Mouse (Mus musculus) frontal cortex, postnatal 25 days (tissue): ENCODE results near the gene Caln1.

Experiments used
- DNase-seq, 2 experiments: peaks; one replicate each; pipeline ENCODE4 v3.0.0; 2022; ENCODE audit warnings: low spot score in 2 of 2

Gene Caln1

GRCm38 (mm10) chr5:130811966-130812365 is 442.7 kb downstream of the Caln1 start:
- no peak for DNase-seq

- DNase-seq, result no peak
Observed at GRCm38 (mm10) chr5:130812556-130812955, 443.3 kb downstream of the Caln1 start.

- no peak for DNase-seq
Observed at GRCm38 (mm10) chr5:130813089-130813488, 443.8 kb downstream of the Caln1 start.

GRCm38 (mm10) chr5:130815352-130815751 is 446.1 kb downstream of the Caln1 start:
- no peak for DNase-seq

DNA sequence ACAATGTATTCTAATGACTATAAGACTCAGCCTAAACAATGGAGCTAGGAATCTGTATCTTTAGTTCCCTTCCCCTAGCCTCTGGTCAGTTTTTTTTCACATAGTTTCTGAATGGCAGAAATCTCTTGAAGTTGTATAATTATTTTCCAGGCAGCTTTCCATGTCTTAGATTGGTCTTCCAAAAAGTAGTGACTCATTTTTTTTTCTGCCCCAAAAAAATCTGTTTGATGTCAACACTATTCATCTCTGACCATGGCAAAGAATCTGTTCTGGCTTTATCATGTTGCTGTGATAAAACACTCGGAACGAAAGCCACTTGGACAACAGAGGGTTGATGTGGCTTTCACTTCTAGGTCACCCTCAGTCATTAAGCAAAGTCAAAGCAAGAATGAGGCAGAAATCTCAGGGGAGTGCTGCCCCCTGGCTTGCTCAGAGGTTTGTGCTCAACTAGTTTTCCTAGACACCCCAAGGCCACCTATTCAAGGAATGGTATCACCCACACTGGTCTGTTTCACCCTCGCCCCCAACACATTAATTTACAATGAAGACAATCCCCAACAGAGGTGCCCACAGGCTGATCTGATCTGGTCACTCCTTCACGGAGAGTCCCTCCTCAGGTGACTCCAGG is 450.9 kb downstream of the Caln1 start:
- DNase-seq, result no peak

DNA sequence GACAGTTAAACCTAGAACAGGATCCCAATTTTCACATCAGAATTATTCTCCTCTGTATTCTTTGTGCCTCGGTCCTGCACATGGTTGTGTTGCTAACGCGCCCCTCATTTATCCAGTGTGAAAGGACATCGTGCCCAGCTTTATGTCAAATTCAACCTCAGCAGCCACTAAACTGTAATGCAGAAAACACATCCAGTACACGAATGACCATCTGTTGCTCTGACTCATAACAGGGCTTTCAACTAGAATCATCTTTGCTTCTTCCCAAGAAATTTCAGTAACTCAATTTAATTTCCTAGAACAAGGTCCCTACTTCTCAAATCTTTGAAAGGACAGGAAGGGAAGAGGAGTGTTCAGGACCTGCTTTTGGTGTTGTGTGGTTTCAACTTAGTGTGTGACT is 451.4 kb downstream of the Caln1 start:
- DNase-seq, result no peak

DNA sequence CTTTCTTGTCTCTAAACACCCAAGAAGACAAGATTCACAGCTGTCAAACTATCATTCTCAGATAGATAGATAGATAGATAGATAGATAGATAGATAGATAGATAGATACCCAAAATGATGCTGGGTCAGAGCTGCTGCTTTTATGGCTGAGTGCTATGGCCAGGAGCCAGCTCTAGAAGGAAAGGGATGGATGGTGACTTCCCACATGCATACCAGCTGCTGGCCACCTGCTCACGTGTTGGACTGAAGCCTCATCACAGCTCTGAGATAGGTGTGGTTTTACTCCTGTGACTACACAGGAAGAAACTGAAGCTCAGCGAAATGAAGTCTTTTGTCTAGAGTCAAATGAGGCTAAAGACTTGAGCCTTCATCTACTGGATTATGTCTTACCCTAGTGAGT is 456.5 kb downstream of the Caln1 start:
- no peak for DNase-seq

DNA sequence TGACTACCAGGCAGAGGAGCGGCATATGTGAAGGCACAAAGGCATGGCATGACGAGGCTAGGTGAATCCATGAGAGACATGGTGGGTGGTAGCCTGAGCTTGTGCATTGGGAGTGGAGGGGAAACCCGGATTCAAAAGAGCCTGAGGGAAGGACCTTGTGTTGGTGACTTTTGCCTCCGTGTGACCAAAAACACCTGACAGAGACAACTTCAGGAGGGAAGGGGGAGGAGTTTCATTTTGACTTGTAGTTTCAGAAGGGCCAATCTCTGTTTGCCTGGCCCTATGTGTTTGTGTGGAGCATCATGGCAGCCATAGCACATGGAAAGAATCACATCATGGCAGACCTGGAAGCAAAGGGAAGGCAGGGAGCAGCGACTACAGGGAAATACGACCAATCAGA is 479.3 kb downstream of the Caln1 start:
- no peak for DNase-seq

DNA sequence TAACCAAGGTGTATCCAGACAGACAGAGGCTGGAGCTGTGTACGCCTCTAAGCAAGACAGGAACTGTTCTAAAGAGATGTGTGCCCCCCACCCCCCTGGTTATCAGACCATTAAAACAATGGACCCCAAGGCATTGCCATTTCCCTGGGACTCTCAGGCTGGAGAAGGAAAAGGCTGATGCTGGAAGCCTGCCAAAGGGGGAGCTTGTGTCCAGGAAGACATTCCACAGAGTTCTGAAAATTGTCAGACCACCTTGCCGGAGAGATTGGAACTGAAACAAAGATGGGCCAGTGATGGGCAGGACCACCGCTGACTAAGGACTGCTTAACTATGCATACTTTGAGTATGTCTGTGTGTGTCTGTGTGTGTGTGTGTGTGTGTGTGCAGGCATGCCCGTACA is 480.4 kb downstream of the Caln1 start:
- no peak for DNase-seq

DNA sequence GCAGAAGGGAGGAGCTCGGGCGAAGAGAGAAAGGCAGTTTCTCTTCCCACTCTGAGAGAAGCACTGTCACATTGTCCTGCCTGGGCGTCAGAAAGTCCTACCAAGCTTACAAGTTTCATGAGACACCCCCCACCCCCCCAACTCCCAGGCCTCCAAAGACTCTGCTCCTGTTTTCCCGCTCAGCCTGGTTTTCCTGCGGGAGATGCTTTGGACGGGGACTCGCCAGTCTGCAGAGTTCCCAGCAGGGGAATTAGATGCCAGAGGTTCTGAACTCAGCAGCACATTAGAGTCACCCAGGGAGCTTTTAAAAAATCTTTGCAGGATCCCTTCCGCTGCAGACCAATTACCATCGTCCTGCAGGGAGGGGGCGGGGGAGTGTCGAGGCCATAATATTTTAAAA is 482.9 kb downstream of the Caln1 start:
- DNase-seq, result no peak

GRCm38 (mm10) chr5:130853371-130853770 is 484.1 kb downstream of the Caln1 start:
- peak; percentile 89 to 90 for DNase-seq

- DNase-seq, result peak in 1 of 2 experiments; percentile 31
Observed at GRCm38 (mm10) chr5:130854430-130854829, 485.2 kb downstream of the Caln1 start.

DNA sequence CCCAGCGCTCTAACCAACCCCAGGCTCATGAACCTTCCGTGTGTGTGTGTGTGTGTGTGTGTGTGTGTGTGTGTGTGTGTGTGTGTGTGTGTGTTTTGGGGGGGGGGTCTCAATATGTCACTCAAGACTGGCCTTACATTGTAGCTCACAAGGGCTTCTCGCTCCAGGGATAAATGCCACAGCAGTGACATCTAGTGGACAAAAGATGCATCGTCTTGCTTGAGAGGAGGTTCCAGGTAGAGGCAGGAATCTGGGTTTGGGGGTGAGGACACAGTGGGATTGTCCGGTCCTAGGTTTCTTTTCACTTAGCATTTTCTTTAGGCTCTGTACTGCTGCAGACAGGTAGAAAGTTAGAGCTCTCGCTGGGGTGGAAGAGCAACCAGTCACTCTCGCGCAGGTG is 488.9 kb downstream of the Caln1 start:
- no peak for DNase-seq

DNA sequence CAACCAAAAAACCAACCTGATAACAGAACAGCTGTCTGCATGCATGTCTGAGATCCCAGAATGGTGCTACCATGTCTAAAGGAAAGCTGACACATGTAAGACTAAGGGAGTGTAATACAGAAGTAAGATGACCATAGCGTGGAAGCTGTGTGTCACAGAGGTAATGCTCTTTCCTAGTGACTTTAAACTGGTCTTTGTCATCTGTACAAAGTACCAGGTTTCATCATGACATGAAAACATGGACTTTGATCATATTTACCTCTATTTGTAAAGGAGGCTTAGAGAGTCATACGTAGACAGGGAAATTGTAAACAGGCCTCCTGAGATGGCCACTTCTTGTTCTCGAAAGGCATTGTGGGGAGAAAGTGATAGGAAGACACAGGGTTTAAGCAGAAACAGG is 489.5 kb downstream of the Caln1 start:
- DNase-seq, result no peak

- no peak for DNase-seq
Observed at GRCm38 (mm10) chr5:130859736-130860135, 490.5 kb downstream of the Caln1 start.

GRCm38 (mm10) chr5:130862302-130862701 is 493.0 kb downstream of the Caln1 start:
- DNase-seq, result peak; percentile 49 to 60

DNA sequence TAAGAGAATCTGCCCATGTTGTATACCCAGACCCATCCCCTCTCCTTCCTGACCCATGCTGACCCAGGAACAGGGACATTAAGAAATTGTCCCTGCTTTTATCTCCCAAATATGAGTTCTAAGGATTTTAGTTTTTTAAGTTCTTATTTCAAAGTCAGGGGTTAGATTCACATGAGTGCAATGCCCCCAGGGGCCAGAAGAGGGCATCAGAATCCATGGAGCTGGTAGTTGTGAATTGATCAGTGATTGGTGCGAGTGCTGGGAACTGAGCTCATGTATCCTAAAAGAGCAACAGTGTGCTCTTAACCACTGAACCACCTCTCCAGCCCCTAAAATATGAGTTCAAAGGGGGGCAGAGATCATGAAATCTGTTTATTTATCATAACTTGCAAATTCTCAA is 500.6 kb downstream of the Caln1 start:
- DNase-seq, result no peak

GRCm38 (mm10) chr5:130871086-130871485 is 501.8 kb downstream of the Caln1 start:
- no peak for DNase-seq

DNA sequence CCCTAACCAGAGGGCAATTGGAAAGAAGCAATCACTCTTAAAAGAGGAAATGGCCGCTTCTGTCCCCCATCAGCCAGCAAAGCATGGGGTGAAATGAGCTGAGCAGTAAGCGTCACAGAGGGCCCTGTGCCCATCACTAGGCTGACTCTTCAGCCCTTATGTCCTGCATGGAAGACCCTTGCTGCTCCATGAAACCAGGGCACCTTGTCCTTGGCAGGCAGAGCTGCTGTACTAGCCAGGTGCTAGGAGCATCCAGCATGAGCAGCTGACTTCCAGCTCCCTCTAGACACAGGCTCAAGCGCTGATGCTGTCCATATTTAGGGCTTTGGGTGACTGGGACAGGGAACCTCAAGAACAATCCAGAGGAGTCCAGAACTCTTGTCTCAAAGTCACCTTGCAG is 506.1 kb downstream of the Caln1 start:
- no peak for DNase-seq

GRCm38 (mm10) chr5:130880331-130880730 is 511.1 kb downstream of the Caln1 start:
- no peak for DNase-seq

- no peak for DNase-seq
Observed at GRCm38 (mm10) chr5:130891735-130892134, 522.5 kb downstream of the Caln1 start.

DNA sequence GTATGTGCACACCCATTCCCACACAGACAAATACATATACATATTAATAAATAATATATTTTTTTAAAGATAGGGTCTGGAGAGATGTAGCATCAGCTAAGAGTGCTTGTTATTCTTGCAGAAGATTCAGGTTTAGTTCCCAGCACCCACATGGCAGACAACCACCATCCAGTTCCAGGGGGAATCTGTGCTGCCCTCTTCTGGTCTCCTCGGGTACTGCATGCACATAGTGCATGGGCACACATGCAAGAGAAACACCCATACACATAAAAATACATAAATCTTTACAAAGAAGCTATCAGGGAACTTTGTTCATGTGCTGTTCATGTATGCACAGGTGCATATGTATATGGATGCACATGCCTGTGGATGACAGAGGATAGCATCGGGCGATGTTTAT is 526.7 kb downstream of the Caln1 start:
- DNase-seq, result no peak
